Mouse (Mus musculus) gastrocnemius, postnatal 25 days (tissue): ENCODE data around the gene Adcy5. TPM values are rescaled to one million over a fixed set of nuclear protein-coding genes. Genes with fewer than 3 reads are reported as not detected.
A peak's percentile ranks its signal among the peaks of the same experiment; 100 is the strongest.

Experiments used
- DNase-seq: peaks from one replicate; pipeline ENCODE4 v3.0.0; 2022
- total RNA-seq, 2 experiments: library from RNA; stranded (reverse); gene quantifications; 1 replicate in 1 of 2; 2 replicates in 1 of 2; pipeline ENCODE4 v1.2.3; 2021

Adcy5 gene
- total RNA-seq, 2 experiments from 2014 or later, result 1.2 to 4.1 TPM

DNA sequence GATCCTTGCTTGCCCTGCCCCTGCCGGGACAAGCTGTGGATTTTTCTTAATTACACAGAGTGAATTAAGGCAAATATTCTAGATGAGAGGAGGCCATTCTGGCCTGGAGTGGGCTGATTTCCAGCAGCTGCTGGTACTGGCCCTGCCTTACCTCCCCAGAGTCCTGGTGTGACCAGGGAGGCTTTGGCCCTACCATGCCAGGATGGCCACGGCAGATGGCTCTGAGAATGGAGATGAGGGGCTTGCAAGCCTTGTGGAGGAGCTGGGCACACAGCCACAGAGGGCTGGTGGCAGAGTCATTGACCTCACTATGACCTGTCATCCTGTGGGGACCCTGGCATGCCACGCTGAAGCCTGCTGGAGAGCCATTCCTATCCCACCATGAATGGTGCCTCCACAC, 54.1 kb downstream of the Adcy5 start:
- DNase-seq, result no peak

DNA sequence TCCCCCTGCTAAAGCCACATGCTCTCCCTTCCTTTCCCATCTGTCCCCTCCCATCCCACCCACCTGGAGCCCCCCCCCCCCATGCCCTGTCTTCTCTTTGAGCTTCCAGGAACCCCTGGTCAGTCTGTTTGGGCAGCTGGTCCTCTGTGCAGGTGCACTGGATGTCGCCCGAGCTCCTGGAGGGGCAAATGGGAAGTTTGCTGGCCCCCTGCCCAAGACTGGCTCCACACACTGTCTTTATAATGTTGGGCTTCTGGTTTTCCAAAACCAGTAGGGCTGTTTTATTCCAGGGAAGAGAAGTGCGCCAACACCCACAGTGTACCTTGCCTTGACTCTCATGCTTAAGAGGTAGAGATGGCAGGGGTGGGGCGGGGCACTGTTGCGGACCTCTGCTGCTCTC, 55.1 kb downstream of the Adcy5 start:
- DNase-seq, result no peak

DNA sequence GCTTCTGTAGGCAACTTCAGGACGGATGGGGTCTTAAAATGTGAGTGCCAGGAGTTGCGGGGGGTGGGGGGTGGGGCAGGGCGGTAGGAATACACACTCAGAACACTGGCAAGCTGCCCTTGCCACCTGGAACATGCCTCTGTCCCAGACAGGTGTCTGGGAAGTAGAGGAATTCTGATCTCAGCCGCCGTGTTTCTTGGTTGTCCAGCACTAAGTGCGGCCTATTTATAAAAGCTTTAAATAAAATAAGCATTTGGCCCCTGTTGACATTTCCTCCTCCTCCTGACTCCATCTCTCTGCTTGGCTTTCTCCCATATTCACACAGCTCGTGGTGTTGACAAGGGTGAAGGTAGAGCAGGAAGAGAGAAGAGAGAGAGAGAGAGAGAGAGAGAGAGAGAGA, 60.4 kb downstream of the Adcy5 start:
- DNase-seq, result no peak

DNA sequence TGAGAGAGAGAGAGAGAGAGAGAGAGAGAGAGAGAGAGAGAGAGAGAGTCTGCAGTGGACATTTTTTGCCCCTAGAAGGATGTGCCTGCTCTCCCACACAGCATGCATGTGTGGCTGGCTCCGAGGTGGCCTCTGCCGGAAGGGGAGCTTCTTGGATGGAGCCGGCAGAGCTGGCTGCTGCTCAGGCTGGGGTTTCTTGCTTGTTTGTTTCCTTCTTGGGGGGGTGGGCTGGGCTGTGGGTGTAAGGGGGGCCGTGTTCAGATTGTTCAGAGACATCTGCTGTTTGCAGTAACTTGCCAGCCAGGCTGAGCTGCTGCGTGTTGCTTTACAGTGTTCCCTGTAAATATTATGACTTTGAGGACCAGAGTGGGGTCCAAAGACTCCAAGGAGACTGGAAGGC, 60.8 kb downstream of the Adcy5 start:
- no peak for DNase-seq

DNA sequence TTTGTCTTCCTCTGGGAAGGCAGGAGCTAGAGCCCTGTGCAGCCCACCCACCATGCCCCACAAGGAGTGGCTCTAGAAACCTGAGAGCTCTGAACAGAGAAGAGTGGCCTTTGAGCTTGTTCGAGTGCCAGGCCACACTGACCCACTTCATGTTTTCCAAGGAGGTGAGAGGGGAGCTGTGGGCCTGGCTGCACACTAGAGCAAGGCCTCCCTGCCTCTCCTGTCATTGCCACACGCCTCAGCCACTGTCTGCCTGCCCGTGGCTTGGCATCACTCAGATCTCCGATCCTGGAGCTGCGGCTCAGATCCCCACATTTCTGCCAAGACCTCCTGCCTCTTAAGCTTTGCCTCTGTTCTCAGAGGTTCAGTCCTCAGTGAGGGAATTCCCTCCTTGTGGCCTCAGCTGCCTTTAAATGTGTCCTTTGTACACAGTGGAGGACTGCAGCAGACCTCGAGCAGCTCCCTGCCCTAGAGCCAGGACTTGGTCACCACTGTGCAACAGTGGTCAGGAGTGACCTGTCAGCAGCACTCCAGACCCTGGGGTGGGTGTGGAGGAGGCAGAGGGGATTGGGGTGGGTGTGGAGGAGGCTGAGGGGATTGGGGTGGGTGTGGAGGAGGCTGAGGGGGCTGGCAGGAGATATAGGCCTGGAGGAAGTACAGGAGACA, 62.3 kb downstream of the Adcy5 start:
- no peak for DNase-seq

DNA sequence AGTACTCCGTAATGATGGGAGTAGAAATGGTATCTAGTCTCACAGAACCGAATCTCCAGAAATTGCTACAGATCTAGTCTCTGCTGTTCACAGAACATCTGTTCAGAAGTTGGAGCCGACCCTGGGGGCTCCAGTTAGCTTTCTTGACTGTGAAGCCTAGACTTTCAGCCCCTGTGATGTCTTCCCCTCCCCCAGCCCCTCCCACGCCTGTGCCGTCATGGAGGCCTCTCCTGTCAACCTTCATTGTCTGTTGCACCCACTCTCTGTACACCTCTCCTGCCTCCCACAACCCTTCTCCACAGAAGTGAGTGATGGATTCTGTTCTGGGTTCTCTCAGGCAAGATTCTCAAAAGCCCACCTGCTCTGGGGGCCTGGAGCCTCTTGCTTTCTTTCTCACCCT, 65.7 kb downstream of the Adcy5 start:
- no peak for DNase-seq

DNA sequence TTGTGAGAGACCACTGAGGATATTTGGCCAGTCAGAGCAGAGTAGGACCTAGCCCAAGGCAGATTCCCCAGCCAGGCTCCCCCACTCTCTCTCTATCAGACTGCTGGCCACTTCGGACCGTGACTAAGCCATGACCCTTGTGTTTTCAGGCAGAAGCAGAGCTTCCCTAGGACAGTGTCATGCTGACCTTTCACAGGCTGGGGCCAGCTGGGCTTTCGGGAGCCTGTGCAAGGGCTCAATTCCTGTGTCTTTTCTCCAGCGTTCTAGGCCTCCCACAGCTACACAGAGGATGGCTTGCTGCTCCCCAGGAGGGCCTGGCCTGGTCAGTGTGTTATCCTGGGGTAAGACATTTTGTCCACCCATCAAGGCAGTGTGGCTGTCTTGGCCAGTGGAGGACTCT, 66.9 kb downstream of the Adcy5 start:
- no peak for DNase-seq

DNA sequence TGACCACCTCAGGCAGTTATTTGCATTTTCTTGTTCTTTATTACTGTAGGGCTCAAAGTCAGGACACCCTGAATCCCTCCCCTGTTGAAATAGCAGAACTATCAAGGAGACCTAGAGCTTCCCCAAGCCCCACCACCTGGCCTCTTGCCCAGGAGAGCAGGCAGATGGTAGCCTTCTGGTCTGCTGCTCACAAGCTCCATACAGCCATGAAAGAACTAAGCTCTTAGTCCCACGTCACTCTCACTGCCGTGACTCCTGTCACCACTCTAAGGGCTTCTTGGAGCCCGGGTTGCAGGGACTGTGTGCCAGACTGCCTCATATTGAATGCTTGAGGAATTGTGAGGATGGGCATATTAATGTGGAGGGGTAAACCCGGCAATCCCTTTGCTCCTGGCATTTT, 69.3 kb downstream of the Adcy5 start:
- no peak for DNase-seq

DNA sequence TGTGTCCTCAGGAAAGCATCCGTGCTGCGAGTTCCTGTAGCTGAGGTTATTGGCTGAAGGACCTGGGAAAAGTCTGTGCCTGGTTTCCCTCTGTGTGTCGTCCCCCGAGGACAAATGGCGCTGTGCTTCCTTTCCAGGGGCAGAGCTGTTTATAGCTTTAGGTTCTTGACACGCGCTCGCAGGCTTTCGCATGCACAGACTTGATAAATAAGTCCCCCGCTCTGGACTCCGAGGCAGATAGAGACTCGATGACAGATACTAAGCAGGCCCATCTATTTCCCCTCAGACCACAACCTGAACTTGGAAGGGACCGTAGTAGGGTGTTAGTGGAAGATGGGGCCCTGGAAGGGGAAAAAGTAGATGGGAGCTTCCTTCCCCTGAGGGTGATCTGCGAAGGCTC, 70.0 kb downstream of the Adcy5 start:
- no peak for DNase-seq

DNA sequence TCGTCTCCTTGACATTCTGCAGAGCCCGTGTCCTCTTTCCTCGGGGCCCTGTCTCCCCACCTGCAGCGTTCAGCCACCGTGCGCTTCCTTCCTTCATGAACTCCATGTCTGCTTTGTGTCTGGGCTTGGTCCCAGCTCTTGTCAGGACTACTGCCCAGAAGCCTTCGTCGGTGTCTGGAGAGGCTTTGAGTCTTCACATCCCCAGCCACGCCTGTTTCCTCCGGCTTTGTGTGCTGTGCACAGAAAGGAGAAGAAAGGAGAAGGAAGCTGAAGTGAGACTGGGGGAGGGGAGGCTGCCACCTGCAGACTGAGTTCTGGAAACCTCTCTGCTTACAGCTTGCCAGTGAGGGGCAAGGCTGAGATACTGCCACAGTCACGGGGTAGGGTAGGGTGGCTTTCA, 74.9 kb downstream of the Adcy5 start:
- no peak for DNase-seq

DNA sequence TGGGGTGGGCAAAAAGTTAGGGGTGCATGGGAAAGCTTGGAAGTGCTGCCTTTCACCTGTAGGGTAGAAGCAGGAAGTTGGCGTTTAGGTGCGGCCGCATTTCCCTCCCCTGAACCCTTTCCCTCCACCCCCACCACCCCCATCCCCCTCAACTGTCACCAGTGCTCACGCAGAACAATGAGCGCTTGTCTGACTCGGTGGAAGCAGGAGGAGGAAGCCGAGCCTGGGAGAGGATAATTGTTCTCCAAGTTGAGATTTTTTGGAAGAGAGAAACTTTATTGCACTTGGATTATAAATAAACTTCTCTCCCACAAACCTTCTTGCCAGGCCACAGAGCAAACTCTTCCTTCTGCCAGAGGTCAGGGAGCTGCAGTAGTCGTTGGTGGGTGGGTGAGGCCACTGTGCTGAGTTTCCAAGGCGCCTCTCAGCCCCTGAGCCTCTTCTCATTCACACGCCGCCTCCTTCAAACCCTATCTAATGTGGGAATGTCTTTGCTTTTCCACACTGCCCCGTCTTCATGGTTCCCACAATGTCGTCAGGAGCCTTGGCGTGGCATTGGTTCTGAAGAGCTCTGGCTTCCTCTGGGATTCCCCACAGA, 77.6 kb downstream of the Adcy5 start:
- DNase-seq, result no peak

DNA sequence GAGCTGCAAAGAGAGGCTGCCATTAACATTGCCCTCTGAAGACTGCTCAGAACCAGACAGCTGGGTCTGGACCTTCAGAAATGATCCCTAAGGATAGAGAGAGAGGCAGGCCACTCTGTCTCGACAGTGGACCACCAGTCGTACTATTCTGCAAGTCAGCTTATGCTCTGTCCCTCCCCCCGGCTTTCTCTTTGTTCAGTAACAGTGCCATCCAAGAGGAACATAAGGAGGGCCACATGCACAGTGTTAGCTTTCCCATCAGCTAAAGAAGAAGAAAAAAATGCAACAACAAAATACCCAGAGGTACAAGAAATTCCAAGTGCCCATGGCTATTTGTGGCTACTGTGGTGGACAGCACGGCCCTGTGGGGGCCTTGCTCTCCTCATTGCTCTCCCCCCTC, 78.7 kb downstream of the Adcy5 start:
- no peak for DNase-seq

DNA sequence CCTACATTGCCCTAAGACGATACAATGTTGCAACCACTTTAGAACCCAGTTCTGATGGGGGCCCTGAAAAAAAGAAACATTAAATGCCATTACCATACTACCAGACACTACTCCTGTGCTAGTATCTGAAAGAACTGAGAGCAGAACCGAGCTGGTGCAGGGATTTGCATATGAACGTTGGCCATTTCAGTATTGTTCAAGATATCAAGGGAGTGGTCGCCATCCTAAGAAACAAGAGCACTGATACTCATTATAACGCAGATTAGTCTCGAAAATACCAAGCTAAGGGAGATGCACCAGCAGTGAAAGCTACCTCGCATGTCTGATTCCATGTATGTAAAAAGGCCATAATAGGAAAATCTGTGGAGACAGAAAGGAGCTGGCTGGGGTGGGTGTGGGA, 82.4 kb downstream of the Adcy5 start:
- no peak for DNase-seq

DNA sequence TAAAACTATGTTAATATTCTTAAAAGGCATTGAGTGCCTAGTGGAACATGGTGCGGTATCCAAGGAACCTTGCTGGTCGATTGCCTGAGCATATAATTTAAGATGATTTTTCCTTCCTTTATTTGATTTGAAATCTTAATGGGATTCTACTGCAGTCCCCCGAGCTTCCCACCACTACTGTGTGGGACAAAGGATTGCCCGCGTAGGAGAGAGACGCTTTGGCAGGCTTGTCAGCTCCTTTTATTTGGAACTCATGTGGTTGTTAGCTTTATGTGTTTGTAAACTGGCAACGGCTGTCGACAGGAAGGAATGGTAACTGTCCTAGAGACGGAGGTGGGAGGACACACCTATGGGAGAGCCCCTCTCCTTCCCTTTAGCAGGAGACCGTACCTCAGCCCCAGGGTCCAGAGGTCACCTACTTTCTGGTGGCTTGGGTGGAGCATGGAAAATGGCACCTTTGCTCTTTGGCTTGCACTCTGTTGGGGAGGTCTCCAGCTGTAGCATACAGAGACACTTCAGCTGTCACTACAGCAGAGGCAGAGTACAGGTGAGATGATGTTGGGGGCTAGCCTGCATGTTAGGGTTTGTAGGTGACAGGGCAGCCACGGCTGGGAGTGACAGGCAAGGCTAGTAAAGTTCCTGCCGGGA, 84.8 kb downstream of the Adcy5 start:
- no peak for DNase-seq

DNA sequence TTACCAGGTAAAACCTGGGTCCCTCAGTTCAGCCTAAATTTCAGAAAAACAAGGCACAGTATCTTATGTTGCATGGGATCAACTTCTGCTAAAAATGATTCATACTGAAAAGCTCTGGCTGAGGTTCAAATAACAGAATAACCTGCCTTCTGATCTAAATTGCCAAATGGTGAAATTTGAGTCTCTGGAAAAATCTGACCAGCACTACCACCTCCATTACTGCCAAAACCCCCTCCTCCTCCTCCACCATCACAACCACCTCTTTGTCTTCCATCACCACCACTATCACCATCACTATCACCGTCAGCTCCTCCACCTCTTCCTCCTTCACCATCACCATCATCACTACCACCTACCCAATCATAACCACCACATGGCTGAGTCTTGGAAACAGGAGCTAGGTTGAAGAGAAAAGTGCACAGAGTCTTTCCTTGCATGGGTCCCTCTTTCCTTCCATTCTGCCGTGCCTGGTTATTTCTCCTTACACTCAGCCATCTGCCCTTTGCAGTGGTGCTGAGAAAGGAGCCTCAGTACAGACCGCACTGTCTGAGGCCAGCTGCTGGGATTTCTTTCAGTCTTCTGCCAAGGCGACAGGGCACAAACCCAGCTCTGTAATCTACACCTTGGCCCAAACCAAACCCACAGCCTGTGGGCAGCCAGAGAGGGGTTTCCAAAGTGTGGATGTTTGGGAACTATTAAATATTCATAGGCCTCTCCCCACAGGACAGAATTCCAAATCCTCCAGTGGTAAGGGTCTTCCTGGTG, 85.5 kb downstream of the Adcy5 start:
- peak; percentile 33 for DNase-seq

DNA sequence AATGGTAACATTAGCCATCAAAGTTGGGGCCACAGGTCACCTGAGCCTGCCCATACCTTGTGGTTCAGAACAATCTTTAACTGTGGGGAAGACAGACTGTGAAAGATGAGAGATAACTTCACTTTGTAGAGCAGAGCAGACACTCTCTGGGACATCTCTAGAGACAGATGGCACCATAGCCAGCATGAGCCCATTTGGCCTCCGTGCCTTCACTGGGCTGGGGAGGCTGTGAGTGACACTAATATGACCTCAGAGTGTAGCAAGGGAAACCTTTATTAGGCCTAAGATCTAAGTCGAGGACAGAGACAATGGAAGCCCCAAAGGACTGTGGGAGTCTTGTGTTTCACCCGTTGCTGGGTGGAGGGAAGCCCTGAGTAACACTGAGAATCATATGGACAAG, 92.7 kb downstream of the Adcy5 start:
- no peak for DNase-seq

DNA sequence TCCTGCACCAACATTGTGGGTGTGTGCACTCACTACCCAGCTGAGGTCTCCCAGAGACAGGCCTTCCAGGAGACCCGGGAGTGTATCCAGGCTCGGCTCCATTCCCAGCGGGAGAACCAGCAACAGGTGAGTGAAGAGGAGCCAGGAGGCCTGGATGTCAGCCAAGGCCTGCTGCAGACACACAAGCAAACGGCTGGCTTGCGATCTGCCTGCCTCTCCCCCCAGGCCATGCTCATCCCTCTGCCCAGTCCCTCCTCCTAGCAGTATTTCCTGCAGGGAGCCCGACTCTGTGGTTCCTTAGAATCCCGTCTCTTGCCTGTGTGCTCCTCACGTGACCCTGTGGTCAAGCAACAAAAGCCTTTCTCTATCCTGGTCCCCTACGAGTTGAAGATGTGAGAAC, 94.1 kb downstream of the Adcy5 start:
- peak; percentile 76 for DNase-seq

DNA sequence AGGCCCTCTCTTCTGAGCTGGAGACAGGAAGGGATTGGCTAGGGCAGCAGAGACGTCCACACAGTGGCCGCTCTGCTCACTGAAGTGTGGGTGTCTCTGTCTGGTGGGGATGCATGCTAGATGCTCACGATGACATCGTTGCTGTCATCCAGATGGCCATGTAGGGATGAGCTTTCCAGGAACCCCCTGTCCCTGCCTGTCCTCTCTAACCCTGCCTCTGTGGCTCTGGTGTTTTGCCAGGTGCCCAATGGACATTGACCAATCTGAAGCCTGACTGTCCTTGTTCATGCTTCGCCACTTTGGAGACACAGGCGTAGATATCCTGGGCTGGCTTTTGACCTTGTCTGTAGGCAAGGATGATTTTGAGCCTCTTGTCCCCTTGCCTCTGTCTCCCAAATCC, 95.1 kb downstream of the Adcy5 start:
- no peak for DNase-seq

DNA sequence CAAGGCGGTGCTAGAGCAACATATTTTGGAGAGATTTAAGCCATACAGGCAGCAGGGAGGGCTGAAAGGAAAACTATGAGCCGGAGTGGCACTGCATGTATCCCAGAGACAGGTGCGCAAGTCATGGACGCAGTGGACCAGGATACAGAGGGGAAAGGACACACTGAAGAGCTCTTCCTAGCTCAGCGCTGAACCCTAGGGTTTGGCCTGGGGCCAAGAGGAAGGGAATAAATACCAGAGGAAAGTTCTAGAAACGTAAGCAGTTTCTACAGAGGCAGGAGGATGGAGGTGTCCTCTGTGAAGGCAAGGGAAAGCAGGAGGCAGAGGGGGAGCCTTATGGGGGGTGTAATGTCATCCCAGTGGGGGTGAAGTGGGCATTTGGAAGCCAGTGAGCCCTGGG, 97.0 kb downstream of the Adcy5 start:
- no peak for DNase-seq

DNA sequence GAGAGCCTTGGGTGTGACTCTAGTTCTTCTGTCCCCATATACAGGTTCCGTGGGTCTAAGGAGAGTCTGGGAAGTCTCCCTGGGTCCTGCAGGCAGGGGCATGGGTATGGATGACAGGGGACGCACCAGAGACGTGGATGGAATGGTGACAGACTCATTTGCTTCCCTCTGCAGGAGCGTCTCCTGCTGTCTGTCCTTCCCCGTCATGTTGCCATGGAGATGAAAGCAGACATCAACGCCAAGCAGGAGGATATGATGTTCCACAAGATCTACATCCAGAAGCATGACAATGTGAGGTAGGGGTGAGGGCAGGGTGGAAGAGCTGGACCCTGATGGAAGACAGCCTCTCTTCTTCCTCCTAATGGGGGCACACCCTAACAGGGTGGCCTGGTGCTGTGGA, 98.3 kb downstream of the Adcy5 start:
- no peak for DNase-seq

DNA sequence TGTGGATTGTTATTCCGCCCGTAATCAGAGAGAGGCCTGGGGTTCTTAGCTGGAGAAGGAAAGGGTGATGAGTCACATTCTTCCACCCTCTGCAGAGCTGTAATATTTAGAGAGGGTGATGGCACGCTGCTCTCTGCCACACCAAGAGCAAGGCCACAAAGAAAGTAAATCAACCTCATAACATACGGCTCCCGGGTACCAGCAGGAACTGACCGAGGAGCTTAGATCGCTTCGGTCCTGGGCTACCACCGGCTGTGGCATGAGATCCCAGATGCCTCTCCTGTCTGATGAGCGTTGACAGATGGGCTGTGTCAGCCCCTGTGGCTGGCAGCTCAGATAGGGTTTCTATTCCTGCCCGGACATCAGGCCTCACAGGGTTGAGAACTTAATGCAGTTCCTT, 101.3 kb downstream of the Adcy5 start:
- DNase-seq, result no peak

DNA sequence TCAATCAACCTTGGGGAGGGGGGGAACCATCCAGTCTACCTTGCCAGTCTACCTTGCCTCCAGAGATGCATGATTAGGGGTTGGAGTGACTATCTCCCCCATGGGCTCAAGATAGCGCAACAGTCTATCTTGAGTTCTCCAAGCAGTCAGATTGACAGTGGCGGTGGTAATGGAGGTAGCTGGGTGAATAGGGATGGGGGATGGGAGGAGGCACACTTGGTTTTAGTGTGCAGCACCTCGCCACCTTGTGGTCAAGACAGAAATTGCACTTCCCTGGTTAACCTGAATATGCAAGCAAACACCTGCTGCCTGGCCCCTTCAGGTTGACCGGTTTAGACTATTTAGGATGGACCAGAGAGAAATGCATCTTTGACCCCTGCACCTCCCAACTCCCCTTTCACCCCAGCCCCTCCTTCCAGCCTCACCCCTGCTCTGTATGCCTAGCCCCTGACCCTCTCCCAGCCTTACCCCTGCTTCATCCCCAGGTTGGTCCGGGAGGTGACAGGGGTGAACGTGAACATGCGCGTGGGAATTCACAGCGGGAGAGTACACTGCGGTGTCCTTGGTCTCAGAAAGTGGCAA, 115.8 kb downstream of the Adcy5 start:
- peak; percentile 51 for DNase-seq

DNA sequence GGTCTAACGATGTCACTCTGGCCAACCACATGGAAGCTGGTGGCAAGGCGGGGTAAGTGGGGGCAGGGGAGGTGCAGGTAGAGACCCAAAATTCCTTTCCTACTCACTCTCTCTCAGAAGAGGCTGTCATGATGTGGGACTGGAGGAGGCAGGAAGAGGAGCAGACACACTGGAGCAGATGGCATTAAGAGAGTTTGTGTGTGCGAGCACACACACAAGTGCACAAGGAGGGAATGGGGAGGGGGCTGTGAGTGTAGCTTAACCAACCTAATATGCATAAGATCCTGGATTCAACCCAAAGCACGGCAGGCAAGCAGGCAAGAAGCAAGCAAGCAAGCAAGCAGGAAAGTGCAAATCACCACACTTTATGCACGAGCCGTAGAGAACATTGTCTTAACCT, 116.3 kb downstream of the Adcy5 start:
- DNase-seq, result no peak
